Mouse (Mus musculus): Measurements from ENCODE around the gene March9. TPM values are rescaled to one million over a fixed set of nuclear protein-coding genes. Genes with fewer than 3 reads are reported as not detected.

Gene March9
- 3.2 and 3.7 TPM in 2 replicates for polyA plus RNA-seq (2014; fragmentation: Nextera tagmentation; extraction: Ambion mirVana)

DNA sequence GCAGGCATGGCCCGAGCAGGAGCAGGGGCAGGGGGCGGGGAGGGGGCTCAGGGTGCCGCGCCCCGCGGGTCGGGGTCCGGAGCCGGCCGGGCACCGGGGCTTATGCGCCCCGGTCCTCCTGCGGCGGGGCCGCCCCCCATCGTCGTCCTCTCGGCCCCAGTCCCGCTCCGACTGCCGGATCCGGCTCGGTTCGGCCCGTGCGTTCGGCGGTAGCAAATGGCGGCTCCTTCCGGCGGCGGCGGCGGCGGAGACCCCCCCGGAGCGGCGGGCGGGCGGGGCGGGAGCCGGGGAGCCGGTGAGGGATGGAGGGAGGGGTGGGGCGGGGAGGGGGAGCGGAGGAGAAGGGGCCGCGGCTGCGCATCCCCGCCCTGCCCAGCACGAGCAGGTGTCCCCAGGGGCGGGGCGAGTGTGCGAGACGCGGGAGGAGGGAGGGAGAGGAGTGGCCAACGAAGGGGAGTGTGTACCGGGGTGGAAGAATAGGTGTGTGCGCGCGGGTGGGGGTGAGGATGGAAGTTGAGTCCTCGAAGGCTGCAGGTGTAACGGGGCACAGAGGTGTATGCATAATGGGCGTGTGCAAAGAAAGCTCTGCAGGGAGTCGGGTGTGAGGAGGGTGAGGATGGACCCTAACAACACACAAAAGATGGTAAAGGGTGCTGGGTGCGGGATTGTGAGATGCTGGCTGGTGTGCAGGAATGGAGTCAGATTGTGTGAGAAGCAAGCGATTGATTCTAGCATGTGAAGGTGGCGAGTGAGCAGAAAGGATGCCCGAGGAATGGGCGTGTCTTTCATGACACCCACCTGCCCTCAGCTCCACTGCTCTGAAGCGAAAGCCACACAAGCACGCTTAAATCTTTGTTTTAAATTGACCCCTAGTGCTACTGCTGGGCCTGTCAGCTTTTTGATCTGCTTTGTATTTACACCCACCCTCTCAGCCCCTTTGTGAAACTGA, at the start of gene March9:
Gene March9, minus strand, starts transcription at position 217 of the 949 bp plus-strand sequence.
- peak; percentile 28 for ATAC-seq (ENCODE audit: low FRiP score)
- under 1% methylated on average over 42 of the region's 72 CpGs for WGBS
- Histone ChIP-seq H3K27ac (ENCODE audit: low read depth, low read length) (peak within 1 kb of the TSS; percentile 79), H3K27me3 (ENCODE audit: control insufficient read depth, insufficient read depth, low read length) (no peaks in the 10 kb centered on the region; the same call in 1 of the 2 replicates), H3K36me3 (ENCODE audit: control insufficient read depth, insufficient read depth, low read length) (peaks cover 18% of the 10 kb centered on the region), H3K4me2 (peak within 1 kb of the TSS; percentile 93), H3K9ac (ENCODE audit: low read length) (peak within 1 kb of the TSS; percentile 90), H3K4me3 (ENCODE audit: low read depth, low read length) (peak within 1 kb of the TSS; percentile 78), H3K9me3 (ENCODE audit: control insufficient read depth, low read length) (no peaks in the 10 kb centered on the region), H3K4me1 (ENCODE audit: control insufficient read depth, insufficient read depth, low read length) (peaks cover 32% of the 10 kb centered on the region)
- peak; percentile 94 for DNase-seq (ENCODE audit: low spot score, missing footprints)

DNA sequence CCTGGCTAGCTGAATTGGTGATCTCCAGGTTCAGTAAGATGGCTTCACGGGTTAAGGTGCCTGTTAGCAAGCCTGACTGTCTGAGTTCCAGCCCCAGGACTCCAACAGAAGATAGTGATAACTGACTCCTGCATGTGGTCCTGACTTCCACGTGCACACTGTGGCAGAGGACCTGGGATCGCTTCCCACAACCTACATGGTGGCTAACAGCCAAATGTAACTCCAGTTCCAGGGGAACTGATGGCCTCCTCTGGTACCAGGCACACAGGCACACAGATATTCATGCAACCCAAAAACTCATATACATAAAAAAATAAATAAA, 48.2 kb upstream of the March9 start:
- no peaks in the 10 kb centered on the region for H3K9me3 ChIP-seq (ENCODE audit: control insufficient read depth, low read length)
- H3K36me3 ChIP-seq (ENCODE audit: control insufficient read depth, insufficient read depth, low read length) = no peaks in the 10 kb centered on the region
- H3K9ac ChIP-seq (ENCODE audit: low read length) = no peak overlapping the region
- no peaks in the 10 kb centered on the region for H3K4me1 ChIP-seq (ENCODE audit: control insufficient read depth, insufficient read depth, low read length)
- WGBS = 85% methylated on average over 3 of the region's 3 CpGs
- H3K27me3 ChIP-seq (ENCODE audit: control insufficient read depth, insufficient read depth, low read length) = no peaks in the 10 kb centered on the region
- H3K4me2 ChIP-seq = no peak overlapping the region
- no peak overlapping the region for H3K27ac ChIP-seq (ENCODE audit: low read depth, low read length)
- H3K4me3 ChIP-seq (ENCODE audit: low read depth, low read length) = no peak overlapping the region
- no peak for DNase-seq (ENCODE audit: low spot score, missing footprints)
- ATAC-seq (ENCODE audit: low FRiP score) = no peak

DNA sequence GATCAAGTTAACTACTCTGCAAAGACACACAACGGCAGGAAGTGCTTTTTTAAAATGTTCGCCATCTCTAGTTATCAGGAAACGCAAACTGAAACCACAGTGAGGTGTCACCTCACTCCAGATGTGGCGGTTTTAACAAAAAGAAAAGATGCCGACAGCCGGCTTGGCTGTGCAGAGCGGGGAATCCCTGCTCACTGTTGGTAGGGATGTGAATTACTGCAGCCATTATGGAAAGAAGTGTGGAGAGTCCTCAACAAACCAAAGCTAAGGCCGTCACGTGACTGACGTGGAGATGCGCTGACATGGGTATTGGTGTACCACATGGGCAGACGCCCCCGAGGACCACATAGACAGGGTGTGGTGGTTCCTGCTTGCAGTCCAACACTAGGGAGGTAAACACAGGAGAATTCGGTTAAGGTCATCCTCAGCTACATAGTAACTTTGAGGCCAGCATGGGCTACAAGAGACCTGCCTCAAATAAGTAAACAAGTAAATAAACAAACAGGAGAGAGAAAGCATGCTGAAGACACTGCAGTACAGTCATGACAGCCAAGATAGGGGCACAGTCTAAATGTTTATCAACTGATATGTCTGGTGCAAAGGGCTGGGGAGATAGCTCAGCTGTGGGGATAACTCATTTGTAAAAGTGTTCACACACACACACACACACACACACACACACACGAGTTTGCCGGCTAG, 47.7 kb upstream of the March9 start:
- no peaks in the 10 kb centered on the region for H3K4me1 ChIP-seq (ENCODE audit: control insufficient read depth, insufficient read depth, low read length)
- H3K9me3 ChIP-seq (ENCODE audit: control insufficient read depth, low read length) = no peaks in the 10 kb centered on the region
- H3K36me3 ChIP-seq (ENCODE audit: control insufficient read depth, insufficient read depth, low read length) = no peaks in the 10 kb centered on the region
- no peak overlapping the region for H3K9ac ChIP-seq (ENCODE audit: low read length)
- WGBS = 90% methylated on average over 16 of the region's 16 CpGs
- DNase-seq (ENCODE audit: low spot score, missing footprints) = no peak
- no peak overlapping the region for H3K4me3 ChIP-seq (ENCODE audit: low read depth, low read length)
- H3K4me2 ChIP-seq = no peak overlapping the region
- H3K27ac ChIP-seq (ENCODE audit: low read depth, low read length) = no peak overlapping the region
- ATAC-seq (ENCODE audit: low FRiP score) = no peak
- H3K27me3 ChIP-seq (ENCODE audit: control insufficient read depth, insufficient read depth, low read length) = no peaks in the 10 kb centered on the region

DNA sequence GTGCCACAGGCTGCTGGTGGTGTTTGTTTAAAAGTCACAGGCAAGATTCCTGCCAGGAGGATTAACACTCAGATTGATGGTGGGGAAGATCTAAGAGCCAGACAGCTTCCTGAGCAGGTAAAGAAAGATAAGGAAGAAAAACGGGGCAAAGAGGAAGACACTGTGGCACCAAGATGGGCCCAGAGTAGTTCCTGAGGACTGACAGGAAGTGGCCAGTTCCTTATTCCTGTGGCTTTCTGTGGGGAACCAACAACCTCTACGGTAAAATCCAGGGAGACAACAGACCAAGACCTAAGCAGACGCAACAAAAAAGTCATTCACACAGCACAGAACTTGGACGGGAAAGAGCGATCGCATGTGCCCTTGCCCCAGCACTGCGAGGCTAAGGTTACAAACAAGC, 43.6 kb upstream of the March9 start:
- no peak overlapping the region for H3K4me2 ChIP-seq
- no peaks in the 10 kb centered on the region for H3K4me1 ChIP-seq (ENCODE audit: control insufficient read depth, insufficient read depth, low read length)
- WGBS = 84% methylated on average over 7 of the region's 7 CpGs
- no peak overlapping the region for H3K27ac ChIP-seq (ENCODE audit: low read depth, low read length)
- ATAC-seq (ENCODE audit: low FRiP score) (no peak), DNase-seq (ENCODE audit: low spot score, missing footprints) (peak; percentile 41)
- H3K27me3 ChIP-seq (ENCODE audit: control insufficient read depth, insufficient read depth, low read length) = no peaks in the 10 kb centered on the region
- no peak overlapping the region for H3K9ac ChIP-seq (ENCODE audit: low read length)
- no peak overlapping the region for H3K4me3 ChIP-seq (ENCODE audit: low read depth, low read length)
- no peaks in the 10 kb centered on the region for H3K9me3 ChIP-seq (ENCODE audit: control insufficient read depth, low read length)
- H3K36me3 ChIP-seq (ENCODE audit: control insufficient read depth, insufficient read depth, low read length) = no peaks in the 10 kb centered on the region

DNA sequence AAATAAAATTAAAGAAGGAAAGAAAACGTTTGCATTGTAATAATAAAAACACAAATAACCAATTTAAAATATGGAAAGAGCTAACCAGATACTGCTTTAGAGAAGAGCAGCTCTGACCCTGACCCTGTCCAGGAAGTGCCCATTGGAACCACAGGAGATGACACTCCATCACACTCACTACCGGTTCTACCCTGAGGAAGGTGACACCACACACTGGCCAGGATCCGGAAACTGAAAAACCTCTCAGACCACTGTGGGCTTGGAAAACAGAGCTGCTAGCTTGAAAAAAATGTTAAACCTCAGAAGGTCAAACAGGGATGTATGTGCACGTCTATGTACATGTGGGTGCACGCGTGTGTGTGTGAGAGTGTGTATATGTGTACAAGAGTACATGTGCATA, 41.2 kb upstream of the March9 start:
- WGBS = 88% methylated on average over 6 of the region's 6 CpGs
- DNase-seq (ENCODE audit: low spot score, missing footprints) = no peak
- no peak overlapping the region for H3K27ac ChIP-seq (ENCODE audit: low read depth, low read length)
- no peak overlapping the region for H3K4me3 ChIP-seq (ENCODE audit: low read depth, low read length)
- no peak overlapping the region for H3K9ac ChIP-seq (ENCODE audit: low read length)
- no peaks in the 10 kb centered on the region for H3K4me1 ChIP-seq (ENCODE audit: control insufficient read depth, insufficient read depth, low read length)
- H3K27me3 ChIP-seq (ENCODE audit: control insufficient read depth, insufficient read depth, low read length) = no peaks in the 10 kb centered on the region
- no peaks in the 10 kb centered on the region; the same call in 1 of the 2 replicates for H3K36me3 ChIP-seq (ENCODE audit: control insufficient read depth, insufficient read depth, low read length)
- H3K9me3 ChIP-seq (ENCODE audit: control insufficient read depth, low read length) = no peaks in the 10 kb centered on the region
- H3K4me2 ChIP-seq = no peak overlapping the region
- no peak for ATAC-seq (ENCODE audit: low FRiP score)

DNA sequence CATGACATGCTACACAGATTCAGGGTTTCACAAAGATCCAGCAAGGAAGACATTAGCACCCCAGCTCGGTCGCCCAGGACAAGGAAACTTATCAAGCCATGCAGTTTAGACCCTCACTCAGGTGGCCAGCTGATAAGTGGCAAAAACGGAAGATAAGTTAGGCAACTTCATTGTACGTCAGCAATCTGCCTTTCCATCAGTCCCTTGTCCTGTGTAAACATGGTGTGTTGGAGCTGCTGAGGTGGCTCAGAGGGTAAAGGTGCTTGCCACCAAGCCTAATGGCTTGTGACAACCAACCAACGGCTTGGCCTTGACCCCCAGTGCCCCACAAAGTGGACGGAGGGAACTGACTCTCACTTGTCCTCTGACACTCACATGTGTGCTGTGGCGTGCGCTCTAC, 40.4 kb upstream of the March9 start:
- Histone ChIP-seq H3K4me2 (no peak overlapping the region), H3K27ac (ENCODE audit: low read depth, low read length) (no peak overlapping the region), H3K9me3 (ENCODE audit: control insufficient read depth, low read length) (no peaks in the 10 kb centered on the region), H3K4me3 (ENCODE audit: low read depth, low read length) (no peak overlapping the region), H3K9ac (ENCODE audit: low read length) (no peak overlapping the region), H3K27me3 (ENCODE audit: control insufficient read depth, insufficient read depth, low read length) (no peaks in the 10 kb centered on the region), H3K36me3 (ENCODE audit: control insufficient read depth, insufficient read depth, low read length) (no peaks in the 10 kb centered on the region; the same call in 1 of the 2 replicates), H3K4me1 (ENCODE audit: control insufficient read depth, insufficient read depth, low read length) (no peaks in the 10 kb centered on the region)
- ATAC-seq (ENCODE audit: low FRiP score) (no peak), DNase-seq (ENCODE audit: low spot score, missing footprints) (no peak)
- 90% methylated on average over 8 of the region's 8 CpGs for WGBS

DNA sequence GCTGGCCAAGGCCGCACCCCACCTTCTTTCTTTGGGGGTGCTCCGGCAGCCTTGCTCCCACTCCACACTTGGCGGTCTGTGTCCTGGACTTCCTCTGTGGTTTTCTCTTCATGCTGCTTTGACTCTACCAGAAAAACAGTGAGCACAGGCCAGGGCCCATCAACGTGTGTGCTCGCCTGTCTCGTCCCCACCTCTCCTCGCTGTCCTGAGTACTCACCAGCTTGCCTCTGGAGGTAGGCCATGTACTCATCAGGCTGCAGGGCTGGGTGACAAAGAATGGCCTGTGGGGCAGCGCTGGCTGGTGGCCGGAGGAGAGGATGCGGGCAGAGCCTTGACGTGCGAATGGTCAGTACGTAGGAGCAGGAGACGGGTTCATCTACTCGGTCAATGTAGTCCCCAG, 39.9 kb upstream of the March9 start:
- Histone ChIP-seq H3K27me3 (ENCODE audit: control insufficient read depth, insufficient read depth, low read length) (no peaks in the 10 kb centered on the region), H3K9ac (ENCODE audit: low read length) (no peak overlapping the region), H3K27ac (ENCODE audit: low read depth, low read length) (no peak overlapping the region), H3K4me3 (ENCODE audit: low read depth, low read length) (no peak overlapping the region), H3K4me2 (no peak overlapping the region), H3K4me1 (ENCODE audit: control insufficient read depth, insufficient read depth, low read length) (no peaks in the 10 kb centered on the region), H3K9me3 (ENCODE audit: control insufficient read depth, low read length) (no peaks in the 10 kb centered on the region), H3K36me3 (ENCODE audit: control insufficient read depth, insufficient read depth, low read length) (no peaks in the 10 kb centered on the region; the same call in 1 of the 2 replicates)
- DNase-seq (ENCODE audit: low spot score, missing footprints) (no peak), ATAC-seq (ENCODE audit: low FRiP score) (no peak)
- 92% methylated on average over 15 of the region's 15 CpGs for WGBS

DNA sequence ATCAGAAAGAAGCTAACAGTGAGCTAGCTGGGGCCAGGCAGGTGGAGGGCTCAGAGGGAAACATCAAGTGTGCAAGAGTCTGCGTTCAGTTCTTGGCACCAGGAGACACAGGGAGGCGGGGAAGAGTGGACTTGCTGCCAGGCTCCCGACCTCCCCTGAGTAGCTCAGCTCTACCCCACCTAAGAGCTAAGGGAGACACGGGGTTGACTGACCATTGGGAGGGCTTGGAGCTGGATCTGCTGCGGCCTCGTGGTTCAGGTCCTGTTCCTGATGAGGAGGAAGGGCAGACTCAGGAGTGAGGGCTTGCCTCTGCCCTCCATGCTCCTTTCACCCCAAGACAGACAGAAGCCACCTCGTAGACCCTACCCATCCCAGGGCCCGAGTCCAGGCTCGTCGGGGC, 39.2 kb upstream of the March9 start:
- Histone ChIP-seq H3K4me1 (ENCODE audit: control insufficient read depth, insufficient read depth, low read length) (no peaks in the 10 kb centered on the region), H3K4me3 (ENCODE audit: low read depth, low read length) (no peak overlapping the region), H3K4me2 (no peak overlapping the region), H3K36me3 (ENCODE audit: control insufficient read depth, insufficient read depth, low read length) (no peaks in the 10 kb centered on the region; the same call in 1 of the 2 replicates), H3K9me3 (ENCODE audit: control insufficient read depth, low read length) (no peaks in the 10 kb centered on the region), H3K9ac (ENCODE audit: low read length) (no peak overlapping the region), H3K27ac (ENCODE audit: low read depth, low read length) (no peak overlapping the region), H3K27me3 (ENCODE audit: control insufficient read depth, insufficient read depth, low read length) (no peaks in the 10 kb centered on the region)
- ATAC-seq (ENCODE audit: low FRiP score) = no peak
- no peak for DNase-seq (ENCODE audit: low spot score, missing footprints)
- 94% methylated on average over 10 of the region's 10 CpGs for WGBS

DNA sequence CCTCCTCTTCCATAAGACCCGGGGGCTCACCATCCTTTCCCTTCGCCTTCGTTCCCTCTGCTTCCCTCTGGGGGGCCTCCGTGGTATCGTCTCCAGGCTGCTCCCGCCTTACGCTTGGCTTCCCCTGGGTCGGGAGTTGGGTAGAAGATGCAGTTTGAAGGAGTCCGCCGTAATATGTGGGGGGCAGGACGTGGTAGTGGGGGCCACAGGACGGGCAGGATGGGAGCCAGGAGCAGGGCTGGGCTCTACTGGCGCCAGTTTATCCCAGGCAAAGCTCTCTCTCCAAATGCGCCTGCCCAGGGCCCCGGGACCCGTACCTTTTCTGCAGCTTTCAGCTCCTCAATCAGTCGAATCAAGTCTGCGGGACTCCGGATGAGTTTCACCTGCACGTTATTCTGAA, 38.5 kb upstream of the March9 start:
- no peaks in the 10 kb centered on the region; the same call in 1 of the 2 replicates for H3K36me3 ChIP-seq (ENCODE audit: control insufficient read depth, insufficient read depth, low read length)

More for the DNA sequence above, 38.5 kb upstream of the March9 start:
- DNase-seq (ENCODE audit: low spot score, missing footprints) = no peak
- no peaks in the 10 kb centered on the region for H3K9me3 ChIP-seq (ENCODE audit: control insufficient read depth, low read length)
- no peak overlapping the region for H3K27ac ChIP-seq (ENCODE audit: low read depth, low read length)
- 78% methylated on average over 20 of the region's 20 CpGs for WGBS
- H3K27me3 ChIP-seq (ENCODE audit: control insufficient read depth, insufficient read depth, low read length) = no peaks in the 10 kb centered on the region
- no peak for ATAC-seq (ENCODE audit: low FRiP score)
- H3K4me2 ChIP-seq = no peak overlapping the region
- no peak overlapping the region for H3K4me3 ChIP-seq (ENCODE audit: low read depth, low read length)
- no peak overlapping the region for H3K9ac ChIP-seq (ENCODE audit: low read length)
- no peaks in the 10 kb centered on the region for H3K4me1 ChIP-seq (ENCODE audit: control insufficient read depth, insufficient read depth, low read length)
